Mouse (Mus musculus): ENCODE data around the gene Slc8a1. TPM values are rescaled to one million over a fixed set of nuclear protein-coding genes. Genes with fewer than 3 reads are reported as not detected.
A peak's percentile ranks its signal among the peaks of the same experiment; 100 is the strongest.

Slc8a1 gene
- total RNA-seq, 1 experiment from 2014 or later = 10.6 TPM

- no peak for DNase-seq
These were observed 234.1 kb downstream of the Slc8a1 start for GRCm38 (mm10) chr17:81504040-81504439.

- DNase-seq = no peak
These were observed 235.4 kb downstream of the Slc8a1 start for GRCm38 (mm10) chr17:81502732-81503131.

- no peak for DNase-seq
These were observed 237.3 kb downstream of the Slc8a1 start for GRCm38 (mm10) chr17:81500686-81501407.

- no peak for DNase-seq
These were observed 240.3 kb downstream of the Slc8a1 start for GRCm38 (mm10) chr17:81497919-81498318.

GRCm38 (mm10) chr17:81496616-81497015 is 241.6 kb downstream of the Slc8a1 start:
- DNase-seq = no peak

GRCm38 (mm10) chr17:81492216-81492865 is 245.8 kb downstream of the Slc8a1 start:
- peak; percentile 13 for DNase-seq

GRCm38 (mm10) chr17:81486388-81486787 is 251.8 kb downstream of the Slc8a1 start:
- no peak for DNase-seq

- peak; percentile 53 for DNase-seq
These were observed 256.2 kb downstream of the Slc8a1 start for GRCm38 (mm10) chr17:81481843-81482490.

GRCm38 (mm10) chr17:81480351-81481161 is 257.6 kb downstream of the Slc8a1 start:
- DNase-seq = peak; percentile 92

- no peak for DNase-seq
These were observed 258.4 kb downstream of the Slc8a1 start for GRCm38 (mm10) chr17:81479807-81480206.

GRCm38 (mm10) chr17:81477420-81477819 is 260.8 kb downstream of the Slc8a1 start:
- DNase-seq = no peak

GRCm38 (mm10) chr17:81473363-81473762 is 264.8 kb downstream of the Slc8a1 start:
- no peak for DNase-seq

GRCm38 (mm10) chr17:81468941-81469340 is 269.2 kb downstream of the Slc8a1 start:
- no peak for DNase-seq

- no peak for DNase-seq
These were observed 278.8 kb downstream of the Slc8a1 start for GRCm38 (mm10) chr17:81459379-81459778.

- no peak for DNase-seq
These were observed 282.2 kb downstream of the Slc8a1 start for GRCm38 (mm10) chr17:81455977-81456376.

- no peak for DNase-seq
These were observed 282.9 kb downstream of the Slc8a1 start for GRCm38 (mm10) chr17:81455269-81455668.

GRCm38 (mm10) chr17:81441463-81441862 is 296.7 kb downstream of the Slc8a1 start, which contains the start of gene Gm11096:
Gm11096 (plus strand) TSS chr17:81441763.
- no peak for DNase-seq

GRCm38 (mm10) chr17:81433148-81433547 is 305.0 kb downstream of the Slc8a1 start:
- DNase-seq = peak; percentile 13

- no peak for DNase-seq
These were observed 305.4 kb downstream of the Slc8a1 start for GRCm38 (mm10) chr17:81432733-81433132.

- no peak for DNase-seq
These were observed 310.9 kb downstream of the Slc8a1 start for GRCm38 (mm10) chr17:81427245-81427644.

- DNase-seq = no peak
These were observed 313.8 kb downstream of the Slc8a1 start for GRCm38 (mm10) chr17:81424256-81424912.
